Mouse (Mus musculus) ES-E14 (cell line): ENCODE results near the gene Fancc.

Experiments used
- CHD2 ChIP-seq: IDR thresholded peaks from 2 replicates; pipeline ENCODE4 v1.6.1; 2014; ENCODE audit warnings: mild to moderate bottlenecking, low read depth, low read length, inconsistent platforms
- HCFC1 ChIP-seq: IDR thresholded peaks from 2 replicates; pipeline ENCODE4 v1.6.1; 2012; ENCODE audit warnings: low read length, inconsistent platforms, borderline replicate concordance; ENCODE audit not compliant: insufficient read depth
- MAFK ChIP-seq: IDR thresholded peaks from 2 replicates; pipeline ENCODE4 v1.6.1; 2014; ENCODE audit warnings: mild to moderate bottlenecking, low read depth, low read length, inconsistent platforms; ENCODE audit not compliant: insufficient read depth
- ZNF384 ChIP-seq: IDR thresholded peaks from 2 replicates; pipeline ENCODE4 v1.6.1; 2012; ENCODE audit warnings: low read depth, low read length, inconsistent platforms

DNA sequence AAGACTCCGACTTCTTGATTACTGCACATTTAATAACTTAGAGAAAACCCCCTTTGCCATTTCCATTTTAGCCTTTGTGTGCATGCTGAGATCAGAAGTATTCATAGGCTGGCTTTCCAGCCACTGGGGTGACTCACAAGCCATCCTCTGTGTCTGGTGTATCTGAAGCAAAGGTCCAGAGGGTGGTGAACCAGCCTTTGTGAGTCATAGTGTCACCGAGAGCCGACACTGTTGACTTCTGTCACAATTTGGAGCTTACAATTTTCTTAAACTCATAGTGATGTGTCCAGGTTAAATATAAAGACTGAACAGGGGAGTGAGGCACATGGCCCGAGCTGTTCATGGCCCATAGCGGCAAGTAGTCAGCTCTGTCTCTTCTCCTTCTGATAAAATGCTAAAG is 253.5 kb downstream of the Fancc start:
- TF ChIP-seq ZNF384 (no peak), MAFK (no peak), HCFC1 (no peak), CHD2 (no peak)
